Mouse (Mus musculus) testis, adult 2 months (tissue): Measurements from ENCODE around the gene Slc5a6. TPM values are rescaled to one million over a fixed set of nuclear protein-coding genes. Genes with fewer than 3 reads are reported as not detected.

Source experiments
- H3K27ac ChIP-seq: fragments of 200-500 bp; 2 replicates; pipeline ENCODE4 v1.5.1; 2012; ENCODE audit warnings: low read depth, low read length; ENCODE audit not compliant: control insufficient read depth, insufficient read depth
- H3K27me3 ChIP-seq: fragments of 200-500 bp; 2 replicates; pipeline ENCODE4 v1.6.1; 2012; ENCODE audit warnings: mild to moderate bottlenecking, low read length, moderate library complexity; ENCODE audit not compliant: control insufficient read depth, insufficient read depth
- H3K36me3 ChIP-seq: fragments of 200-500 bp; 2 replicates; pipeline ENCODE4 v1.6.1; 2012; ENCODE audit warnings: mild to moderate bottlenecking, low read length; ENCODE audit not compliant: control insufficient read depth, insufficient read depth
- H3K4me1 ChIP-seq: fragments of 200-500 bp; 2 replicates; pipeline ENCODE4 v1.6.1; 2012; ENCODE audit warnings: low read length; ENCODE audit not compliant: control insufficient read depth, insufficient read depth
- H3K4me3 ChIP-seq: fragments of 200-500 bp; 2 replicates; pipeline ENCODE4 v1.5.1; 2012; ENCODE audit warnings: low read depth, mild to moderate bottlenecking, low read length, moderate library complexity, mixed read lengths; ENCODE audit not compliant: control insufficient read depth
- CTCF ChIP-seq: fragments of 200-500 bp; IDR thresholded peaks from 2 replicates; pipeline ENCODE4 v1.5.1; 2012; ENCODE audit warnings: low read depth, mild to moderate bottlenecking, inconsistent platforms, low read length, moderate library complexity; ENCODE audit not compliant: control insufficient read depth, insufficient read depth, insufficient replicate concordance
- POLR2A ChIP-seq: fragments of 200-500 bp; IDR thresholded peaks from 2 replicates; pipeline ENCODE4 v1.6.1; 2012; ENCODE audit warnings: low read depth, mild to moderate bottlenecking, inconsistent platforms, low read length, moderate library complexity; ENCODE audit not compliant: control insufficient read depth
- polyA plus RNA-seq: library from polyadenylated mRNA; depleted of rRNA; stranded (reverse); fragments of >200 nt; gene quantifications from 2 replicates; pipeline ENCODE4 v1.2.3, GENCODE M21; 2012

Gene Slc5a6
- polyA plus RNA-seq, 1 experiment, result 5.4 TPM

DNA sequence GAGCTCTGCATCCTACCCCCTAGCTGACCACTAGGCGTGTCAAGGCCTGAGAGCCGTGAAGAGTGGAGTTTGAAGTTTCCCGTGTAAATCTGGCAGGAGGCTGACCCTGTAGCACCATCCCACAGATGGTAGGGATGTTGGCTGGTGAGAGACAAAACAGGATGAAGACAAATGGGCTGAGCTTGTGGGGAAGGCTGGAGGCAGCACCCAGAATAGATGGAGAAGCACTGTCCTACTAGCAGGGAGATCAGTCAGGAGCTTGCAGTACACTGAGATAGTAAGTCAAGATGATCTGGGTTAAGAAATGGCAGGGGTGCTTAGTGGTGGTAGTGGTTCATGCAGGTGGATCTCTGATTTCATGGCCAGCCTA is 32.1 kb upstream of the Slc5a6 start:
- no peaks in the 10 kb centered on the region for H3K36me3 ChIP-seq
- H3K4me3 ChIP-seq, result no peak overlapping the region
- H3K27ac ChIP-seq, result no peak overlapping the region
- H3K27me3 ChIP-seq, result no peaks in the 10 kb centered on the region
- TF ChIP-seq POLR2A, result no peak
- no peak for TF ChIP-seq CTCF
- peaks cover 4% of the 10 kb centered on the region for H3K4me1 ChIP-seq

DNA sequence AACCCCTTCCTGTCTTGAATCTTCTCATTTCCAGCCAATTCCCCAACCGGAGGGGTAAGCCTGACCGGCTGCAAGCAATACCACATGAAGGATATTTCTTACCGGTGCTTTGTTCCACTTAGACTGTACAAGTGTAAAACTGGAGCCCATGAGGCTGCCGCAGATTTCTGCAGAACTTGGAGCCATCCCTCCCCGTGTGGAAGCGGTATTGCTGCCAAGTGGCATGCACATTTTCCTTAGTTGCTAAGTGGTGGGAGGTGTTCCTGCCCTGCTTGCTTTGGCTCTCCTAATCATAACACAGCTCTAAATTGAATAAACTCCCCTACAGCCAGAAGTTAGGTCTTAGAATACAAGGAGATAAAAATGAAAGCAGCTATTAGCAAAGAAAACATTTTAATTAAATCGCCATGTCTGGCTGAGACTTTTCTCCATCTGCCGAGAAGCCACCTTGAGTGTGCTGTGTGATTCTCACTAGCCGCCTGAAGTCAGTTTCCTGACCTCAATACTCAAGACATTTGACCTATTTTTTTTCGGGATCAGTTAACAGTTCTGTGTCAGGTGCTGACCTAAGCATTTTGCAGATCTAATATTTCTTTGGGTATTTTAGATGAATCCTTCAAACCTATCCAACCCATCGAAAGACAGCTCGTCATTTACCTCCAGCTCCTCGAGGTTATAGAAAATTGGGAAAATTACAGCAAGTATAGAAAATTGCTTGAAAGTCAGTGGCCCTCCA is 31.5 kb upstream of the Slc5a6 start:
- Histone ChIP-seq H3K36me3 (no peaks in the 10 kb centered on the region), H3K27me3 (no peaks in the 10 kb centered on the region), H3K4me3 (no peak overlapping the region), H3K4me1 (peaks cover 4% of the 10 kb centered on the region), H3K27ac (no peak overlapping the region)
- TF ChIP-seq POLR2A (no peak), CTCF (no peak)

GRCm38 (mm10) chr5:31076346-31076745 is 27.6 kb upstream of the Slc5a6 start:
- Histone ChIP-seq H3K27me3 (no peaks in the 10 kb centered on the region), H3K36me3 (no peaks in the 10 kb centered on the region), H3K4me3 (no peak overlapping the region), H3K4me1 (peaks cover 4% of the 10 kb centered on the region), H3K27ac (no peak overlapping the region)
- TF ChIP-seq CTCF, result no peak
- TF ChIP-seq POLR2A, result no peak

DNA sequence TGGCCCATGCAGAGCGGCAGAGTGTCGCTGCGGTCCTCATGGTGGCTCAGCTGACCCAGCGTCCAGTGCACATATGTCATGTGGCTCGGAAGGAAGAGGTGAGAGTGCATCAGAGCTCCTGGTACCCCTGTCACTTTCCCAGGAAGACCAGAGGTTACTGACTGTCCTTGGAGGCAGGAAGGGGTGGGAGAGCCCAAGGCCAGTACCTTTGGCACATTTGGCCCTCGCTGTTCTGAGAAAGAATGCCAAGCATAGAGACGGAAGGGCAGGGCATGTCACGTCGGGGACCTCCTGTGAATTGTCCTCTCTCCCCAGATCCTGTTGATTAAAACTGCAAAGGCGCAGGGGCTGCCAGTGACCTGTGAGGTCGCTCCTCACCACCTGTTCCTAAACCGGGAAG is 24.5 kb upstream of the Slc5a6 start:
- Histone ChIP-seq H3K36me3 (no peaks in the 10 kb centered on the region), H3K27me3 (no peaks in the 10 kb centered on the region), H3K4me3 (no peak overlapping the region), H3K27ac (no peak overlapping the region; the same call in 1 of the 2 replicates), H3K4me1 (peaks cover 4% of the 10 kb centered on the region; the same call in 1 of the 2 replicates)
- no peak for TF ChIP-seq CTCF
- no peak for TF ChIP-seq POLR2A

- H3K27me3 ChIP-seq, result no peaks in the 10 kb centered on the region
- H3K4me1 ChIP-seq, result peaks cover 3% of the 10 kb centered on the region; the same call in 1 of the 2 replicates
- no peak overlapping the region for H3K4me3 ChIP-seq
- TF ChIP-seq CTCF, result no peak
- no peak for TF ChIP-seq POLR2A
- no peak overlapping the region for H3K27ac ChIP-seq
- no peaks in the 10 kb centered on the region for H3K36me3 ChIP-seq
Measured at GRCm38 (mm10) chr5:31071821-31072220, 23.1 kb upstream of the Slc5a6 start.

DNA sequence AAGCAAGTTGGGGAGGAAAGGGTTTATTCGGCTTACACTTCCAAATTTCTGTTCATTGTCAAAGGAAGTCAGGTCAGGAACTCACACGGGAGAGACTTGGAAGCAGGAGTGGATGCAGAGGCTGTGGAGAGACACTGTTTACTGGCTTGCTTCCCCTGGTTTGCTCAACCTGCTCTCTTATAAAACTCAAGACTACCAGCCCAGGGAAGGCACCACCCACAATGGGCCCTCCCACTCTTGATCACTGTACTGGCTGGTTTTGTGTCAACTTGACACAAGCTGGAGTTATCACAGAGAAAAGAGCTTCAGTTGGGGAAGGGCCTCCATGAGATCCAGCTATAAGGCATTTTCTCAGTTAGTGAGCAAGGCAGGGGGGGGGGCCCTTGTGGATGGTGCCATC is 22.3 kb upstream of the Slc5a6 start:
- Histone ChIP-seq H3K36me3 (no peaks in the 10 kb centered on the region), H3K4me3 (no peak overlapping the region), H3K27me3 (no peaks in the 10 kb centered on the region), H3K4me1 (peaks cover 2% of the 10 kb centered on the region; the same call in 1 of the 2 replicates), H3K27ac (no peak overlapping the region)
- TF ChIP-seq CTCF (no peak), POLR2A (no peak)

- no peak overlapping the region for H3K4me3 ChIP-seq
Measured at GRCm38 (mm10) chr5:31069810-31070209, 21.1 kb upstream of the Slc5a6 start.

More at GRCm38 (mm10) chr5:31069810-31070209, 21.1 kb upstream of the Slc5a6 start:
- TF ChIP-seq POLR2A (no peak), CTCF (no peak)
- H3K36me3 ChIP-seq, result no peaks in the 10 kb centered on the region
- no peak overlapping the region for H3K27ac ChIP-seq
- H3K27me3 ChIP-seq, result no peaks in the 10 kb centered on the region
- H3K4me1 ChIP-seq, result no peaks in the 10 kb centered on the region
